Mouse (Mus musculus) lung, adult 2 months (tissue): Measurements from ENCODE around the gene Npr1.

Experiments used
- CTCF ChIP-seq: fragments of 200-500 bp; IDR thresholded peaks from 2 replicates; pipeline ENCODE4 v1.5.1; 2011; ENCODE audit warnings: mild to moderate bottlenecking, low read length, control low read depth; ENCODE audit not compliant: insufficient read depth
- POLR2A ChIP-seq: fragments of 200-500 bp; IDR thresholded peaks from 2 replicates; pipeline ENCODE4 v1.6.1; 2011; ENCODE audit warnings: low read depth, mild to moderate bottlenecking, control low read depth, low read length, borderline replicate concordance; ENCODE audit errors: extremely low read depth

DNA sequence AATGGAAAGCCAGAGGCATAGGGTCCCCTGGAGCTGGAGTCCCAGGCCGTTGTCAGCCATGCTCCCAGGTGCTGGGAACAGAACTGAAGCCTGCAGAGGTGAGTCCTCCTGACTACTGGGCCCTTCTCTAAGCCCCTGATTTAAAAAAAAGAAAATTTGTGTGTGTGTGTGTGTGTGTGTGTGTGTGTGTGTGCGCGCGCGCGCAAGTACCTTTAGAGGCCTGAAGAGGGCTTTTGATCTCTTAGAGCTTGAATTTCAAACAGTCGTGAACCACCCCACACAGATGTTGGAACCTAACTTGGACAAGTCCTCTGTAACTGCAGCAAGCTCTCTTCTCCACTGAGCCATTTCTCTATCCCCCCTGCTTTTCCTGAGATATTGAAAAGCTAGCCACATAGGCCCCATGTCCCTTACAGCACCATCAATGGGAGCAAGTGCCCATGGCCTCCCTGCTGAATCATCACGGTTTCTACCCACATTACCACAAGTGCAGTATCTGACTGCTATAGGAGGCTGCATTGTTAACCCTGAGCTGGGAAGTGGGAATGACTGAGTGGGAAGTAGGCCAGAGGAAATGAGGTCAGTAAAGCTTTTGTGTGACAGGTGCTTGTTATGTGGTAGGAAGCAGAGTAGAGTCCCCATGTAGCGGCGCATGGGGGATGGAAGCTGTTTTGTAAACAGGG, 2.1 kb upstream of the Npr1 start:
- no peak for TF ChIP-seq CTCF
- no peak for TF ChIP-seq POLR2A
